Mouse (Mus musculus) olfactory bulb, adult 2 months (tissue): Measurements from ENCODE around the gene Arrdc3.

Experiments
- CTCF ChIP-seq: fragments of 200-500 bp; IDR thresholded peaks from 2 replicates; pipeline ENCODE4 v1.5.1; 2012; ENCODE audit warnings: low read depth, mild to moderate bottlenecking, low read length, moderate library complexity; ENCODE audit not compliant: insufficient read depth
- POLR2A ChIP-seq: fragments of 200-500 bp; IDR thresholded peaks from 2 replicates; pipeline ENCODE4 v1.6.1; 2012; ENCODE audit warnings: mild to moderate bottlenecking, low read depth, low read length, moderate library complexity; ENCODE audit not compliant: insufficient read depth

DNA sequence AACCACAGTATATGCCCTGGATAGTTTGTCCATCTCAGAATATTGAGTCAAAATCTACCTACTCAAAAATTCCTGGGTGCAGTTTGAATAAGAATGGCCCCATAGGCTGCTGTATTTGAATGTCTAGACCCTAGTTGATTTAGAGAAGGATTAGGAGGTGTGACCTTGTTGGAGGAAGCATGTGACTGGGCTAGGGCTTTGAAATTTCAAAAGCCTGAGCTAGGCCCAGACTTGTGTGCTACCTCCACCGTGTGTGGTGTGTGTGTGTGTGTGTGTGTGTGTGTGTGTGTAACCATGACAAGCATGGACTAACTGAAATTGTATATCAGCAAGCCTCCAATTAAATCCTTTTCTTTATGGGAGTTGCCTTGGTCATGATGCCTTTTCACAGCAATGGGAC is 14.2 kb downstream of the Arrdc3 start:
- TF ChIP-seq CTCF (no peak), POLR2A (no peak)
